Mouse (Mus musculus): Measurements from ENCODE around the gene Usp49. TPM values are rescaled to one million over a fixed set of nuclear protein-coding genes. Genes with fewer than 3 reads are reported as not detected.
A peak's percentile ranks its signal among the peaks of the same experiment; 100 is the strongest.
"Not testable (repeated sequence)": the region's sequence is repeated elsewhere in the genome, so short reads cannot be mapped to it uniquely, and the experiment has no call there.

The Usp49 gene
- polyA plus RNA-seq, 1 experiment from 2014 or later = 11.1 TPM

- Histone ChIP-seq H3K36me3 (peaks cover 25% of the 10 kb centered on the region), H3K4me3 (no peak overlapping the region), H3K27ac (replicated peaks) (no peak overlapping the region), H3K9ac (replicated peaks) (no peak overlapping the region), H3K4me1 (peaks cover 45% of the 10 kb centered on the region), H3K4me2 (replicated peaks) (no peak overlapping the region), H3K27me3 (no peaks in the 10 kb centered on the region), H3K9me3 (no peaks in the 10 kb centered on the region)
- ATAC-seq (replicated peaks) = no peak
- WGBS = 55% methylated on average over 13 of the region's 13 CpGs
Measured at GRCm38 (mm10) chr17:47597261-47597660, 33.2 kb upstream of the Usp49 start.

- Histone ChIP-seq H3K9me3 (no peaks in the 10 kb centered on the region), H3K36me3 (peaks cover 31% of the 10 kb centered on the region), H3K27me3 (no peaks in the 10 kb centered on the region), H3K9ac (replicated peaks) (no peak overlapping the region), H3K27ac (replicated peaks) (no peak overlapping the region), H3K4me3 (no peak overlapping the region), H3K4me2 (replicated peaks) (no peak overlapping the region), H3K4me1 (peaks cover 40% of the 10 kb centered on the region)
- no peak for ATAC-seq (replicated peaks)
- WGBS = 28% methylated on average over 10 of the region's 10 CpGs
Measured at GRCm38 (mm10) chr17:47597838-47598579, 32.5 kb upstream of the Usp49 start.

GRCm38 (mm10) chr17:47598580-47599304 lies 31.7 kb upstream of the Usp49 start:
- 86% methylated on average over 10 of the region's 10 CpGs for WGBS
- ATAC-seq (replicated peaks); H3K9me3 ChIP-seq; H3K27ac ChIP-seq (replicated peaks); H3K27me3 ChIP-seq; H3K4me3 ChIP-seq; H3K4me2 ChIP-seq (replicated peaks); H3K9ac ChIP-seq (replicated peaks): not testable (repeated sequence)
- peaks cover 37% of the 10 kb centered on the region for H3K4me1 ChIP-seq
- H3K36me3 ChIP-seq = peaks cover 35% of the 10 kb centered on the region

DNA sequence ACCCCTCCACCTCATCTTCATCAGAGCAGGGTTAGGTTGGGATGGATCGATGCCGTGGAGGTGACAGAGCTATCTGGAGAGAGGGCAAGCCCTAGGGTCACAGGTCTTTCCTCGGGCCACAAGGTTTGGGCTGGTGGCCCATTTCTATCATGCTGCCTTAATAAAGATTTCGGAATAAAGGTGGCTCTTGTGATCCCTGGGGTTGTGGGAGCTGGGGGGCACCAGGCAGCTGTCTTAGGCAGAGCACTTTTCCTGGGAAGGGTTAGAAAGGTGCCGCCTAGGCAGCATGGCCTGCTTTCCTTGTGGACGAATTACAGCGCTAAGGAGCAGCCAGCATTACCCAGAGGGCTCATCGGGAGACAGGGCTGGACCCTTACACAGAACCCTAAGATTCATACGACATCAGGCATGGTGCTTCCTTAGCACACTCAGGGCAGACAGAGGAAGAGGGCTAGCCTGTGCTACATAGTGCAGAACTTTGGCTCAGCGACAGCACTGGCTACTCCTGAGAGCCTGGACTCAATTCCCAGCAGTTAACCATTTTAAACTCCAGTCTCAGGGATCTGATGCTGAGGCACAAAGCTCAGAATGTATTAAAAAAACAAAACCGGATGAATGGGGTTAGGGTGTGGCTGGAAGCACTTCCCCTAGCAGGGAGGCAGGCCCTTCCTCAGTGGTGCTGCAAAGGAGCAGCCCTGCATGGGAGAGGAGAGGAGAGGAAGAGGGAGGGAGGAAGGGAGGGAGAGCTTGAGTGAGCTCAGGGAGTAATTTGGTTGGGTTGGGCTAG lies 30.8 kb upstream of the Usp49 start:
- ATAC-seq (replicated peaks) = no peak
- peaks cover 44% of the 10 kb centered on the region for H3K36me3 ChIP-seq
- WGBS = 89% methylated on average over 11 of the region's 11 CpGs
- no peaks in the 10 kb centered on the region for H3K27me3 ChIP-seq
- H3K27ac ChIP-seq (replicated peaks) = no peak overlapping the region
- no peak overlapping the region for H3K9ac ChIP-seq (replicated peaks)
- peaks cover 28% of the 10 kb centered on the region for H3K4me1 ChIP-seq
- no peaks in the 10 kb centered on the region for H3K9me3 ChIP-seq
- H3K4me2 ChIP-seq (replicated peaks) = no peak overlapping the region
- no peak overlapping the region for H3K4me3 ChIP-seq

DNA sequence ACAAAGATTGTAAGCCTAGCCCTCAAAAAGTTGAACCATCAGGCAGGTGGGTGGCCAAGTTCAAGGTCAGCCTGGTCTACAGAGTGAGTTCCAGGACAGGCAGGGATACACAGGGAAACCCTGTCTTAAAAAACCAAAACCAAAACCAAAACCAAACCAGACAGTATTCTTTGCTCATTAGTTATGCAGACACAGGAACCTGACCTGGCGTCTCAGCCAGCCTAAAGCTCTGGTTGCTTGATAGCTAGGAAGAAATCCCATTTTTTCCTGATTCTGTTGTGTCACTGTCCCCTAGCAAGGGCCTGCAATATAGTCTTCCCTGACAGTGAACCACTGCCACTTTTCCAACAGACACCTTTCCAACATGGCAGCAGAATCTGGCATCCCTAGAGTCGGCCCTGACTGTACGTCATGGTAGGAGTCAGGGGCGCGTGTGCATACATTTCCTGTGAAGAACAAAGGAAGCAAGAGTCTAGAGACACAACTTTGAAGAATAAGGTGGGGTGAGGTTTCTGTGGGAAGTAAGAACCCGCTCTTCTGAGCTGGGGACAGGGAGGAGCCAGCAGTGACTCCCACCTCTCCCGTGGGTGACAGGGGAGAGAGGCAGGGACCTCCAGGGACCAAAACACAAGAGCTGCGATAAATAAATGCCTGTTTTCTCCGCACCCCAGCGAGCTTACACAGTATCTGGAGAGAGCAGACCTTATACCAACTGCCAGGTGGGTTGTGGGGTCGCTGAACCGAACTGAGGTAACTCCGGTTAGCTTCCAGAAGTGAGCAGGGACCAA lies 29.7 kb upstream of the Usp49 start:
- Histone ChIP-seq H3K9ac (replicated peaks) (no peak overlapping the region), H3K36me3 (peaks cover 55% of the 10 kb centered on the region), H3K4me2 (replicated peaks) (no peak overlapping the region), H3K27ac (replicated peaks) (no peak overlapping the region), H3K27me3 (no peaks in the 10 kb centered on the region), H3K4me1 (peaks cover 17% of the 10 kb centered on the region), H3K4me3 (no peak overlapping the region), H3K9me3 (no peaks in the 10 kb centered on the region)
- WGBS = 86% methylated on average over 13 of the region's 13 CpGs
- no peak for ATAC-seq (replicated peaks)

DNA sequence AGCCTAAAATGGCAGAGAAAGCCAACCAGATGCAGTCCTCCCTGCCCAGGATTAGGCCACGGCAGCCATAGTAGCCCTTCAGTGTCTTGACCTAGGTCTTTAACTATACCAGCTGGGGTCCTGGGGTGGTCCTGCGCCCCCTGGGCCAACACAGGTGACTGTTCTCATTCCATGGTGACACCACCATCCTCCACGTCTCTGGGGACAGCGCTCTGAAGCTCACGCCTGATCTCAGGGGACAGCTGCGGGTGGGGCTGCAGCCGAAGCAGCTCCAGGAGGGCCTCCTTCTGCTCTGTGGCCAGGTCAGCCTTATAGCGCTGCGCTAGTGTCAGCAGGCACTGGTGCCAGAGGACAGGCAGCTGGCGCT lies 29.1 kb upstream of the Usp49 start:
- 92% methylated on average over 10 of the region's 10 CpGs for WGBS
- Histone ChIP-seq H3K4me2 (replicated peaks) (no peak overlapping the region), H3K4me3 (no peak overlapping the region), H3K36me3 (peaks cover 60% of the 10 kb centered on the region), H3K4me1 (peaks cover 11% of the 10 kb centered on the region), H3K27me3 (no peaks in the 10 kb centered on the region), H3K9ac (replicated peaks) (no peak overlapping the region), H3K9me3 (no peaks in the 10 kb centered on the region), H3K27ac (replicated peaks) (no peak overlapping the region)
- no peak for ATAC-seq (replicated peaks)

DNA sequence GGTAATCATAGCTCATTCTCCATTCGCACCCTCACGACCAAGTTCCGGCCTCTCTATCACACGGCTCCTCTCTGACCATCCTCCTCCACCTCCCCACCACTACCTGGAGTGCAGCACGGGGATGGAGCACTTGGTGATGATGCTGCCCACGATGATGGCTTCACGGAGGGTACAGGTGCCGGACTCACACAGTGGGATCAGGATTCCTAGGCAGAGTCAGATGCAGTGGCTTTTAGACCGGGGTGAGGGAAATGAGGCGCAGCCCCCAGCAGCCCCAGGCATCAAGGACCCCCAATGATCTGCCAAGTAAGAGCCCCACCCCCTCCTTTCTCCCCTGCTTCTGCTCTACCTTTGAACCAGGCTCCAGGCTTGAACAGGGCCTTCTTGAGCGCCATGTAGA lies 28.2 kb upstream of the Usp49 start:
- 94% methylated on average over 11 of the region's 11 CpGs for WGBS
- no peak overlapping the region for H3K9ac ChIP-seq (replicated peaks)
- H3K4me2 ChIP-seq (replicated peaks) = no peak overlapping the region
- H3K4me3 ChIP-seq = no peak overlapping the region
- no peaks in the 10 kb centered on the region for H3K9me3 ChIP-seq
- peaks cover 7% of the 10 kb centered on the region for H3K4me1 ChIP-seq
- peaks cover 60% of the 10 kb centered on the region for H3K36me3 ChIP-seq
- no peak for ATAC-seq (replicated peaks)
- H3K27me3 ChIP-seq = no peaks in the 10 kb centered on the region
- no peak overlapping the region for H3K27ac ChIP-seq (replicated peaks)

- no peak for ATAC-seq (replicated peaks)
- Histone ChIP-seq H3K9me3 (no peaks in the 10 kb centered on the region), H3K4me2 (replicated peaks) (no peak overlapping the region), H3K9ac (replicated peaks) (no peak overlapping the region), H3K4me3 (no peak overlapping the region), H3K27me3 (no peaks in the 10 kb centered on the region), H3K27ac (replicated peaks) (no peak overlapping the region), H3K4me1 (peaks cover 16% of the 10 kb centered on the region), H3K36me3 (peaks cover 45% of the 10 kb centered on the region)
- WGBS = 79% methylated on average over 5 of the region's 5 CpGs
Measured at GRCm38 (mm10) chr17:47606220-47606619, 24.3 kb upstream of the Usp49 start.

- no peak for ATAC-seq (replicated peaks)
- WGBS = 96% methylated on average over 4 of the region's 4 CpGs
Measured at GRCm38 (mm10) chr17:47609182-47609581, 21.3 kb upstream of the Usp49 start.

DNA sequence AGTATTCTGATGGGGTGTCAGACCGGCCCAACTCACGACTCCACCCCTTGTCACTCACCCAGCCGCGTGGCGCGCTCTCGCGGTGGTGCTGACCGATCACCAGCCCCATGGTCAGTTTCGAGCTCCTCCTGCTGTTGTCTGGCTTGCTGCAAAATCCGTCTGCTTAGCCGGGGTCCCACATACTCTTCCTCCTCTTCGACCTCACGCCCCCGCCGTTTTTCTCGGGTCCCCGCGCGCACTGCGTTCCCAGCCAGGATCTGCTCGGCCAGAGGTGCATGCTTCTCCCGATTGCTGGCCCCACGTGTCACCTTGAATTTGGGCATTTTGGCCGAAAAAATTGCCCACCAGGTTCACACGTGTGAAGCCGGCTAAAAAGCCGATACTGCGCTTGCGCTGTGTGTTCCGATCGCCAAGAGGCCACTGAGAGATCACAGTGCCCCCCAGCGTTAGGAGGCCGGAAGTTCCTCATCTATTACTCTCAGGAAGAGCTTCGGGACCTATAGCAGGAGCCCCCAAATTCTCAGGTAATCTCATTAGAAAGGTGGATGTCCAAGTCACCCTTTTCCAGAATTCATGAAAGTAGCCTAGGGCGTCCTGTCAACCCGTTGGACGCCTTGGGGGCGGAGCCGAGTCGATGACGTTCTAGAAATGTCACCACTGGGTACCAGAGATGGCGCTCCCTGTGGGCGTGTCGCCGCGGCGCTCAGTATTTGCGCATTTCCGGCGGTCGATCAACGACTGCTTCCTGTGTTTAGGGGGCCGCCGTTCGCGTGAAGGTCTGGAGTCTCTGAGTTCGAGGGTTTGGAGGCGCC lies 19.4 kb upstream of the Usp49 start, which contains the start of the genes Bysl, Med20 and Gm20517:
Gene Bysl, minus strand, starts transcription at position 644 of the 812 bp plus-strand sequence.
Gene Med20, plus strand, starts transcription at position 734 of the 812 bp plus-strand sequence.
Gene Gm20517, plus strand, starts transcription at position 741 of the 812 bp plus-strand sequence.
- Histone ChIP-seq H3K36me3 (peaks cover 19% of the 10 kb centered on the region), H3K4me3 (peak within 1 kb of the TSS; percentile 59), H3K4me1 (peaks cover 28% of the 10 kb centered on the region), H3K9ac (replicated peaks) (peak within 1 kb of the TSS; percentile 61), H3K9me3 (no peaks in the 10 kb centered on the region), H3K4me2 (replicated peaks) (peak within 1 kb of the TSS; percentile 87), H3K27ac (replicated peaks) (peak within 1 kb of the TSS; percentile 76), H3K27me3 (no peaks in the 10 kb centered on the region)
- under 1% methylated on average over 59 of the region's 59 CpGs for WGBS
- ATAC-seq (replicated peaks) = peak; percentile 97

More at GRCm38 (mm10) chr17:47609182-47609581, 21.3 kb upstream of the Usp49 start:
- H3K9me3 ChIP-seq = no peaks in the 10 kb centered on the region
- no peak overlapping the region for H3K27ac ChIP-seq (replicated peaks)
- H3K36me3 ChIP-seq = peaks cover 23% of the 10 kb centered on the region
- no peak overlapping the region for H3K9ac ChIP-seq (replicated peaks)
- no peak overlapping the region for H3K4me2 ChIP-seq (replicated peaks)
- H3K4me3 ChIP-seq = no peak overlapping the region
- H3K4me1 ChIP-seq = peaks cover 28% of the 10 kb centered on the region
- no peaks in the 10 kb centered on the region for H3K27me3 ChIP-seq

- no peaks in the 10 kb centered on the region for H3K27me3 ChIP-seq
- no peak overlapping the region for H3K27ac ChIP-seq (replicated peaks)
- H3K4me3 ChIP-seq = peak overlapping the region; percentile 59
- under 1% methylated on average over 13 of the region's 13 CpGs for WGBS
- peaks cover 19% of the 10 kb centered on the region for H3K36me3 ChIP-seq
- ATAC-seq (replicated peaks) = no peak
- peaks cover 28% of the 10 kb centered on the region for H3K4me1 ChIP-seq
- no peaks in the 10 kb centered on the region for H3K9me3 ChIP-seq
- H3K9ac ChIP-seq (replicated peaks) = peak overlapping the region; percentile 57
- H3K4me2 ChIP-seq (replicated peaks) = peak overlapping the region; percentile 87
Measured at GRCm38 (mm10) chr17:47611661-47611982, 18.9 kb upstream of the Usp49 start.

All from forebrain, embryonic 15.5 days (tissue).